Comparison of ENCODE assay signal across 8 mouse cellular contexts in the genomic region with DNA sequence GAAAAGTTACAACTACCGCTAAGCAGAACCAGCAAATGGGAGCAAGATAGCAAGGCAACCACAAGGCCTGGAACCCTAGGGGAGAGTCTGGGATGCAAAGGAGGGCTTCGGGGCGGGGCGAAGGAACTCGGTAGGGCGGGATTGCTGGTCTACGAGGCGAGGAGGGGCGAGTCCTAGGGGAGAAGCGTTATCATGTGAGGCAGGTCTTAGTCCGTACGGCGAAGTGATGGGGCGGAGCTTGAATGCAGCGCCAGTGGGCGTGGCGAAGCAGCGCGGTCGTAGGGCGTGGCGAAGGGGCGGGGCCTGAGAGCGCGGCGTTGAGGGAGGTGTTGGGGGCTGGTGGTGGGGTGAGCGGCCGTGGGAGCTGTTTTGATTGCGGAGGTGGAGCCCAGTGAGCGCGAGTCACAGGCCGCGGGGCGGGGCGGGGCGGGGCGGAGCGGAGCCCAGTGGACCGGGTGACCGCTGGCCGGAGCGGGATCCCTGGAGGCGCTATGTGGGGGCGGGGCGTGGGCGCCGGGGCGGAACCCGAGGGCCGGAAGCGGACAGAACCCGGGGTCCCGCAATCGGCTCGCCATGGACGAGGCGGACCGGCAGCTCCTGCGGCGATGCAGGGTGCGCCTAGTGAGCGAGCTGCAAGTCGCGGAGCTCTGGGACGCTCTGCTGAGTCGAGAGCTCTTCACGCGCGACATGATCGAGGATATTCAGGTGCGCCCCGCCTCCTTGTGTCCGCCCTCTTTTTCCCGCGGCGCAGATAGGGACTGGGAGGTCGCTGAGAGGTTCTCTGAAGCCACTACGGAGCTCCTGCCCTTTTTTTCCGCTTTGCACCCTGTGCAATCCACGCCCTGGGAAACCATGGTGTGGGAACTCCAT. TPM values are rescaled to one million over a fixed set of nuclear protein-coding genes. Genes with fewer than 3 reads are reported as not detected.
DNase-seq lines count a peak whose midpoint lies in the region; ATAC-seq and TF ChIP-seq lines count a peak whose summit lies in the region.

Casp9 (plus strand) TSS at position 331 of the 870 bp plus-strand sequence.

- H3K27me3 ChIP-seq in ES-Bruce4 (ENCODE audit: control insufficient read depth, insufficient read depth, low read length, poor library complexity, severe bottlenecking) = no peaks in the 10 kb centered on the region
- no peaks in the 10 kb centered on the region for H3K27me3 ChIP-seq in forebrain, embryonic 14.5 days (replicated peaks; ENCODE audit: control insufficient read depth, insufficient read depth, low read length)
- H3K27me3 ChIP-seq in neural tube, embryonic 15.5 days (replicated peaks) = no peaks in the 10 kb centered on the region

- ATAC-seq in cerebellum, adult (ENCODE audit: insufficient number of reproducible peaks, low FRiP score, low TSS enrichment) = peak; percentile 67
- ATAC-seq in forebrain, embryonic 14.5 days = peak; percentile 78
- ATAC-seq in neural tube, embryonic 15.5 days (ENCODE audit: low FRiP score) = peak; percentile 83

- peak within 1 kb of the TSS; percentile 72 for H3K4me3 ChIP-seq in ES-Bruce4 (ENCODE audit: low read depth, low read length)
- peak within 1 kb of the TSS; percentile 73 for H3K4me3 ChIP-seq in forebrain, embryonic 14.5 days (ENCODE audit: low read depth, low read length)
- H3K4me3 ChIP-seq in neural tube, embryonic 15.5 days (replicated peaks) = peak within 1 kb of the TSS; percentile 63

- intact Hi-C loops in heart, postnatal 14 days (cut with DNase I) = no loop called here

- peak; percentile 96 for DNase-seq in forebrain, embryonic 14.5 days (ENCODE audit: low spot score)
- peak; percentile 98 to 99 for DNase-seq in heart, postnatal 14 days
- DNase-seq in layer of hippocampus, adult 11-12 months (ENCODE audit: low spot score) = peak; percentile 96
- DNase-seq in lung, adult 18-20 months = peak; percentile 98 to 99
- DNase-seq in testis, postnatal 14 days (ENCODE audit: low spot score) = peak; percentile 96

- no peak for TF ChIP-seq CTCF in ES-Bruce4 (IDR thresholded peaks at IDR 0.05; ENCODE audit: low read depth, low read length)

- peak; percentile 24 for TF ChIP-seq POLR2A in ES-Bruce4 (IDR thresholded peaks at IDR 0.05; ENCODE audit: insufficient read depth, low read length)

- peak; percentile 37; the same call in 1 of the 2 replicates for TF ChIP-seq EP300 in ES-Bruce4 (IDR thresholded peaks at IDR 0.05; ENCODE audit: insufficient read depth, low read depth, low read length)

- peak within 1 kb of the TSS; percentile 79 for H3K27ac ChIP-seq in ES-Bruce4 (ENCODE audit: insufficient read depth, low read length)
- peak within 1 kb of the TSS; percentile 89 for H3K27ac ChIP-seq in forebrain, embryonic 14.5 days (ENCODE audit: low read depth, low read length)
- peak within 1 kb of the TSS; percentile 94 for H3K27ac ChIP-seq in neural tube, embryonic 15.5 days (replicated peaks)

- no peaks in the 10 kb centered on the region for H3K9me3 ChIP-seq in ES-Bruce4 (replicated peaks; ENCODE audit: control insufficient read depth, insufficient read depth, low read length, poor library complexity, severe bottlenecking)
- H3K9me3 ChIP-seq in forebrain, embryonic 14.5 days (replicated peaks; ENCODE audit: control insufficient read depth, low read length) = no peaks in the 10 kb centered on the region
- no peaks in the 10 kb centered on the region for H3K9me3 ChIP-seq in neural tube, embryonic 15.5 days (replicated peaks)

- no peaks in the 10 kb centered on the region for H3K4me1 ChIP-seq in ES-Bruce4 (ENCODE audit: control insufficient read depth, insufficient read depth, low read length)
- peaks cover 13% of the 10 kb centered on the region for H3K4me1 ChIP-seq in forebrain, embryonic 14.5 days (ENCODE audit: control insufficient read depth, insufficient read depth, low read length)
- peaks cover 44% of the 10 kb centered on the region for H3K4me1 ChIP-seq in neural tube, embryonic 15.5 days

- peak within 1 kb of the TSS; percentile 44 for H3K9ac ChIP-seq in ES-Bruce4 (ENCODE audit: low read depth, poor library complexity, severe bottlenecking)
- H3K9ac ChIP-seq in forebrain, embryonic 14.5 days (ENCODE audit: low read length) = peak within 1 kb of the TSS; percentile 77
- H3K9ac ChIP-seq in neural tube, embryonic 15.5 days (replicated peaks) = peak within 1 kb of the TSS; percentile 68

- H3K36me3 ChIP-seq in ES-Bruce4 (ENCODE audit: control insufficient read depth, insufficient read depth, low read length, poor library complexity, severe bottlenecking) = no peaks in the 10 kb centered on the region
- H3K36me3 ChIP-seq in forebrain, embryonic 14.5 days (ENCODE audit: control insufficient read depth, insufficient read depth, low read length) = peaks cover 10% of the 10 kb centered on the region
- peaks cover 9% of the 10 kb centered on the region for H3K36me3 ChIP-seq in neural tube, embryonic 15.5 days

- peak within 1 kb of the TSS; percentile 64 for H3K4me2 ChIP-seq in forebrain, embryonic 14.5 days (ENCODE audit: low read length)
- H3K4me2 ChIP-seq in neural tube, embryonic 15.5 days = peak within 1 kb of the TSS; percentile 64

- WGBS in forebrain, embryonic 14.5 days = under 1% methylated on average over 55 of the region's 80 CpGs
- WGBS in neural tube, embryonic 15.5 days = under 1% methylated on average over 70 of the region's 80 CpGs

RNA-seq across cellular contexts. Expression of gene Casp9, which starts in this region (rescaled TPM):
- polyA plus RNA-seq in ES-Bruce4 (2011; ENCODE audit: insufficient read depth, insufficient read length, low read depth, missing spikeins) = 17.6 and 20.7 TPM in 2 replicates
- 8.3 and 10.2 TPM in 2 replicates for polyA plus RNA-seq in forebrain, embryonic 14.5 days (2014; fragmentation: Nextera tagmentation; extraction: Ambion mirVana)
- total RNA-seq in heart, postnatal 14 days (2021) = 1 to 10 TPM; 7.7 to 9.5 TPM
- polyA plus RNA-seq in neural tube, embryonic 15.5 days (2015; fragmentation: Nextera tagmentation; extraction: Ambion mirVana) = 19.2 and 20.1 TPM in 2 replicates

Comparison
In these comparisons a context has a peak if more than half of its experiments do, and no peak if none do; other contexts are left out.
1. Peak in every context shown above with its lines: DNase-seq, ATAC-seq, H3K4me3 ChIP-seq and H3K27ac ChIP-seq.